Mouse (Mus musculus) right cerebral cortex, adult 18-20 months (tissue): ENCODE measurements around the gene Tead2.

ENCODE experiments used
- DNase-seq: peaks from one replicate; pipeline ENCODE4 v3.0.0; 2022; ENCODE audit warnings: mixed read lengths

The Tead2 gene

DNA sequence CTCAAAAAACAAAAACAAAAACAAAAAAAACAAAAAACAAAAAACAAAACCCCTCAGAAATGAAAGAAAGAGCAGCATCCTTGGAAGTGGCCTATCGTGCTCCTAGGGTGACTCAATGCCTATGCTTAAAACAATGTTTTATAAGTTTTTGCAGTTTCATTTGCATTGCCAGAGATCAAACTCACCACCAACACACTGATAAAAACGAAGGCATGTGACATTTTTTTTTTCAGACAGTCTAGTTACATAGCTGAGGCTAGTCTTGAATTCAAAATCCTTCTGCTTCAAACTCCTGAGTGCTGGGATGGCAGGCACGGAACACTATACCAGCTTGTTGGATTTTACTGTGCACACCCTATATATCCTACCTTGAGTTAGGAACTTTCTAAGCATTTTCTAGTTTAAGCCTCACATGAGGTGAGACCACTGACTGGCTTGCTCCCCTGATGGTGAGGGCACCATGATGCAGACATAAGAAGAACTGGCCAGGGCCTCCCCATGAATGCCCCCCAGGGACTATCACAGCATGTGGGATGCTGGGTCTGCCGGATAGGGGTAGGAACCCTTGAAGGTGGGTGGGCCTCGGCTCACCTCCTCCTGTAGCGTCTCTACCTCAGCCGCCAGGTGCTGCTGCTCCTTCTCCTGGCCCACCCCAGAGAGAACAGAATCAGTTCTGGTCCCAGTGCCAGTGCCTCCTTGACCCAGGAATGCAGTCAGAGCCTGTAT is 22.8 kb upstream of the Tead2 start:
- DNase-seq: no peak

DNA sequence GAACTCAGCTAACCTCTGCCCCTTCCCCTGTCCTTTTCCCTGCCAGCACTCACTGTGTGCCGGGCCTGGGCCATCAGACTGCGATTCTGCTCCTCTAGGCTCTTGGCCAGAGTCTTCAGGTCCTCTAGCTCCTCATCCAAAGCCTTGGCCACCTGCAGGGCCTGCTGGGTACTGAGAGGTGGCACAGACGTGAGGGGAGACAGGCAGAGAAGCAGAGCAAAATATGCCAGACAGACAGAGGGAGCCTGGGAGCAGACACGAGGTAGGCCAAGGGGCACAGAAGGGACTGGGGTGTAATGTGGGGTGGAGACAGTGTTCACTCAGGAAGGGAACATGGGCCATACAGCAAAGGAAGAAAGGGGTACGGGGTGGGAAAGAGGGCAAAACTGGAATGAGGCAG is 22.1 kb upstream of the Tead2 start:
- DNase-seq: no peak

- DNase-seq: no peak
Observed at GRCm38 (mm10) chr7:45193871-45194785, 21.4 kb upstream of the Tead2 start.

DNA sequence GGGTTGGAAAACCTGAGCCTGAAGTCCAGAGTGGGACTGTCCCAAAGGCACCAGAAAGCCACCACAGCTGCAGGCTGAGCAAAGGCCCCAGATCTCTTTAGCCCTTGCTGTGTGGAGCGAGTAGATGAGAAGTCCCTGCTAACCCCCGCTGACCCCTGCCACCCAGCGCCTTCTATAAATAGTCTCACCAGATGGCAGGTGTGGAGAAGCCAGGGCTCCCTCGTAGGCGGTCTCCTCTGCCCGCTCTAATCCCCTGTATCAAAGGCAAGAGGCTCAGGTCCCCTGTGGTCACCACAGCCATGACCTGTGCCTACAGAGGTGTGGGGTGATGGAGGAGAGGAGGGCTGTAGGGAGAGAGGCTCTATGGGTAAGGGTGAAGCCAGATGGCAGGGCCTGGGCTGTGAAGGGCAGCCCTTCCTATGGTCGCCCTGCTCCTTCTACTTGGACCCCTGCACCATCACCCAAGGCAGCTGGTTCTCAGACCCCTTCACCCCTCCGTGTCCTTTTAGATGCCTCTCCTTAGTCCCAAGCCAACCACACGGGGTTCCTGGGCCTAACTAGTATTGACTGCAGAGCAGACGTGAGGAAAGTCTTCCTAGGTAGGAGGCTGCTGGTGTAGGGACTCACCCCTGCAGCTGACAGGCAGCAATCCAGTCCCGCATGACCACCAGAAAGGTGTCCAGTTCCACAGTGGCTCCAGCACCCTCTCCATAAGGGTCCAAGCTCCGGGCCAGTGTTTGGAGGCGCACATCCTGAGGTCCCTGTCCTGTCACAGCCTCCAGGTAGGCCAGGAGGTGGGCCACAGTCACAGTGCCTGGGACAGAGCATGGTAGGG is 20.0 kb upstream of the Tead2 start:
- no peak for DNase-seq

DNA sequence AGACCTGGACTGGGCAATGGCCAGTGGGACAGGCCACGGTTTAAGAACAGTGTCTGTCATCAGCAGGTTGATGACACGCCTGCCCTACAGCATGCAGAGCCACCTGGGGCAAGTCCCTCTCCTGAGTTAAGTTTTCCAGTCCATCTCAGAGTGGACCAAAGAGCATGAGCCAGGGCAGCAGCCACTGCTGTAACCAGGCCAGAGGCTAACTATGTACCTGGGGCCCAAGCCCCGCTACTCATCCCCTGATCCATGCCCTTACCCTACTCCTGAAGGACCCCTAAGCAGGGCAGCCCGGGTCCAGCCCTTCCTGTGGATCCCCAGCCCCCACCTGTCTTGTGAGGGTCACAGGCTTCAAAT is 19.4 kb upstream of the Tead2 start:
- DNase-seq: no peak

DNA sequence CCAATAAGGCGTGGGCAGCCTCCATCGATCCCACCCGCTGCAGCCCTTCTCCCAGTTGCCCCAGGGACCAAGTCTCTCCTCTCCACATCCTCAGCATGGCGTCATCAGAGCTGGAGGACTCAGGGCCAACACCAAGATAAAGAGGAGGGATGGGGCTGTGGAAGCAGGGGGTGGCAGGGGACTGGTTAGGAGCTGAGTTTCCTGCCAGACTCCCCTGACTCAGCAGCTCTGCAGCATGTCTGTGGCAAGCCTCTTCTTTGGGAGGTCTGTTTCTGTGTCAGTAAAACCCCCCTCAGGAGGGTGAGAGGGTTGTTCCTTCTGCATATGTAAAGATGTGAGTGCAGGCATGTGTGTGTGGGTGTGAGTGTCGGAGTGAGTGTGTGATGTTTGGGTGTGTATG is 18.6 kb upstream of the Tead2 start:
- peak; percentile 59 for DNase-seq

DNA sequence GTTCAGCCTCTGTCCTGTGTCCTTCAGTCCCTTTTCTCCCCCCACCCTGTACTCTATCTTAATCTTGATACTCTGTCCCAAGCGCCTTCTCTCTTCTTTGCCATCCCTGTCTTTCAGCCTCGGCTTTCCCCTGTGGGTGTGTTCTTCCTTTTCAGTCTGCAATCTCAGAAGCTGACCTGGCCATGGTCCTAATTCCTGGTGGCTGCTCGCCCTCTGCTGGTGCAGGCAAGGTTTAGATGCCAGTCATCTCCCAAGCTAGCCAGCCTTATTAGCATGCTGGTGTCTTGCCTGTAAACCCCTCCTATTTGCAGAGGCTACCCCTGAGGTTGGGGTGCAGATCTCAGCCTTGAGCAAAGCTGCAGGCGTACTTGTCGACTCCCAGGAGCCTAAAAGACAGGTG is 17.1 kb upstream of the Tead2 start:
- DNase-seq: peak; percentile 78

DNA sequence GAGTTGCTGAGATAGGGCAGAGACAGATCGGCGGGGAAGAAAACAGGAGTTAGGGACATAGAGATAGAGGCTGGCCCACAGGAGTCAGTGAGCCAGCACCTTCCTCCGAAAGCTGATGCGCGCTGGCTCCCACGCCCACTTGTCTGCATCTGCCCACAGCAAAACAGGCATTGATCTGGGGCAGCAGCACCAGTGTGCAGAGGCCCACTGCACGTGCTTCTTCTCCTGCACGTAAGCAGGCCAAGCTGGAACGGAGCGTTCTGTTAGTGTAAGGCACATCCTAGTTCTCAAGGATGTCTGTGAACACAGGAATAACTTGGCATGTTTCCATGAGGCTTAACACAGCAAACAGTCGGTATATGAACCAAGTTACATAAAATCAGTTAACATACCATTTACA is 16.6 kb upstream of the Tead2 start:
- peak; percentile 78 for DNase-seq

GRCm38 (mm10) chr7:45202654-45203053 is 12.9 kb upstream of the Tead2 start:
- DNase-seq: peak; percentile 34

DNA sequence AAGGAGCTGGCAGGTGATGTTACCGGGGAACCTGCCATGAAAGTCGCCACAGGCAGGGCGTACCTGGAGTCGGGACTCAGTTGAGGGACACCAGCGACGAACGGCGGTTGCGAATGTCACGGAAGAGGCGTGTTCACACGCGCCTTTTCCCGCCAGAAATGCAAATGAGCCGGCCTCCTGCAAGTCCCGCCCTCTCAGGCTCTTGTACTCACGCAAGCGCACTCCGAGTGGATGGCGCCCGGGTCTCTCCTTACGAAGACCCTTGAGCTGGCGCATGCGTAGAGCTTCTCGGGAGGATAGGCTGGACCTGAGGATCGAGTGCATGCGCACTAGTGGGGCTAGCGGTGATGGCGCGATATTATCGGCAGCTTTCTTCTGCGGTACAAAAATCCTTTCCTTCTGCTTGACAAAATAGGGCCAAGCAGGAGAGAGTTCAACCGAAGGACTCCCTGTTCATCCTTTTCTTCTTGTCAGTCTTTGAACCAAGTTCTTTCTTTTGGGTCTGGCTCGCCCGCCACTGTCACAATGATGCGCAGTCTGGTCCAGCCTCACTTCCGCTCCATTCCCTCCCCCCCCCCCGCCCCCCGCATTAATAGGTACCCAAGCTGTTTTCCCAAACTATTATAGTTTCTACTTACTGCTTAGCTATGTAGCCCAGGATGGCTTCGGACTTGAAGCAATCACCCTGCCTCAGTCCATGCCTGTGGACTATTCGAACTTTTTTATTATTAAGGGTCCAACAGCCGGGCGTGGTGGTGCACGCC is 11.0 kb upstream of the Tead2 start, which contains the start of gene Ccdc155:
TSS of gene Ccdc155 (minus strand) at position 513 of the 764 bp plus-strand sequence.
- peak; percentile 94 for DNase-seq

DNA sequence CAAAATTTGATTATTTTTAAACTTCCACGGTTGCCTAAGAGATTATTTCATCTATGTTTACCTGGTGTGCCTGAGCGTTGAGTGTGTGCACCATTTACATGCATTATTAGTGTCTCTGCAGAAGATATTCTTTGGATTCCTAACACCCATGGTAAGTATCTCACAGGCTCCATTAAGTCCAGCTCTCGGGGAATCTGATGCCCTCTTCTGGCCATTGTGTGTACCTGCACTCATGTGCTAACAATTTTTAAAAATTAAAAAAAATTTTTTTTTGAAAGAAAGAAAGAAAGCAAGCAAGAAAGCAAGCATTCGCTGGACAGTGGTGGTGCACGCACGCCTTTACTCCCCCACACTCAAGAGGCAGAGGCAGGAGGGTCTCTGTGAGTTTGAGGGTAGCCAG is 7.3 kb upstream of the Tead2 start:
- DNase-seq: no peak

DNA sequence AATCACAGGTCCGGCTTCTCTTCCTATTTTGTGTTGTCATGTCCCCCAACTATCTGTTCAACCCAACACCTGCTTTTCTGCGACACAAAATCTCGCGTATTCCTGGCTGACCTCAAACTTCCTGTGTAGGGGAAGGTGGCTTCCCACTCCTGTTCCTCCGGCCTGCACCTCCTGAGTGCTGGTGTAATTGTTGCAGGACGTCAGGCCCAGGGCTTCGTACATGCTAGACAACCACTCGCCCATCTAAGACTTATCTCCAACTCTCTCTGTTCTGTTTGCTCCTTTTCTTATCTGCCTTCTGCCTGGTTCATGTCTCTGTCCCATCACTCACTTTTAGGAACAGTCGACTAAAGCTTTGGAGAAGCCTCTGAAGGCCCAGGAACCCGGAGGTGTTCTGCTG is 4.5 kb upstream of the Tead2 start:
- no peak for DNase-seq

DNA sequence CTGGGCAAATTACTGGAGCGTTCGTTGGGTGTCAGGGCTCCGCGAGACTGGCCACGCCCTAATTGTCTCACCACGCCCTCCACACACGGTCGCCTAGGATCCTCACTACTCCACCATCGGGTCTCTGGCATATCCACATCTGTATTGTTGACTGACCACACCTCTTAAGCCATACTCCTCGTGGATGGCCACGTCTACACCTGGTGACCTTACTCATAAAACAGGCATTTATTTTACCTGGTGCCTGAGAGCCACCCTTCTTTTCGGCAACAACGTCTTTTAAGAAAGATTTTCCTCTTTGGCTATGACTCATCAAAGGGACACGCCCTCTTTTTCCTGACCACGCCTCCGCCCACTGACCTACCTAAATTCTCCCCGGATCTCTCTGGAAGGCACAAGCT is 3.7 kb upstream of the Tead2 start, which contains the start of gene Dkkl1:
TSS of gene Dkkl1 (minus strand) at position 297 of the 401 bp plus-strand sequence.
- no peak for DNase-seq

DNA sequence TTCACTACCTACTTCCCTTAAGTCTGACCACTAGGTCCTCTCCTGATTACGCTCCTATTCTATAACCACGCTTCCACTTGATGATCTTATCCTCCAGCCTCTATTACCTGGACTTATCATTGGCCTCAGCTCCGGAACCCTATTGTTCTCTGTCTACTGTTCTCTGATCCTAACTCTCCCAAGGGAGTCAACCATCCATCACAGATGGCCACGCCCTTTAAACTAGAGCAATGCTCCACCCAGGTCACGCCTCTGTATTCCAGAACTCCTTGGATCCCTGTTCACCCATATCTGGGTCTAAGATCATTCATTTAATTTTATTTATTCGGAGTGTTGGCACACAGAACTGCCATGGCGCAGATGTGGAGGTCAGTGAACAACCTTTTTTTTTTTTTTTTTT is 3.2 kb upstream of the Tead2 start:
- no peak for DNase-seq

DNA sequence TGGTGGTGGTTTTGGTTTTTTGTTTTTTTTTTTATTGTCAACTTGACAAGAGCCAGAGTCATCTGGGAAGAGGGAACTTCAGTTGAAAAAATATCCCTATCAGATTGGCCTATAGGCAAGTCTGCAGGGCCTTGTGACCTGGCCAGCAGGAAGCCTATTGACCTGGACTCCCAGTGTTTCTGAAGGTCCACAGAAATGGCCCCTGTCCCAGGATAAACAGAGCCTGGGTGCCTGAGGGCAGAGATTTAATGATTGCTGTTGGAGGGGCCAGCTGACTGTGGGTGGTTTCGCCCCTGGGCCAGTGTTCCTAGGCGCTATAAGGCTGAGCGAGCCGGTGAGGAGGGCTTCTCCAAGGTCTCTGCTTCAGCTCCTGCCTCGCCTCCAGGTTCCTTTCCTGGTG is 1.8 kb upstream of the Tead2 start:
- no peak for DNase-seq

DNA sequence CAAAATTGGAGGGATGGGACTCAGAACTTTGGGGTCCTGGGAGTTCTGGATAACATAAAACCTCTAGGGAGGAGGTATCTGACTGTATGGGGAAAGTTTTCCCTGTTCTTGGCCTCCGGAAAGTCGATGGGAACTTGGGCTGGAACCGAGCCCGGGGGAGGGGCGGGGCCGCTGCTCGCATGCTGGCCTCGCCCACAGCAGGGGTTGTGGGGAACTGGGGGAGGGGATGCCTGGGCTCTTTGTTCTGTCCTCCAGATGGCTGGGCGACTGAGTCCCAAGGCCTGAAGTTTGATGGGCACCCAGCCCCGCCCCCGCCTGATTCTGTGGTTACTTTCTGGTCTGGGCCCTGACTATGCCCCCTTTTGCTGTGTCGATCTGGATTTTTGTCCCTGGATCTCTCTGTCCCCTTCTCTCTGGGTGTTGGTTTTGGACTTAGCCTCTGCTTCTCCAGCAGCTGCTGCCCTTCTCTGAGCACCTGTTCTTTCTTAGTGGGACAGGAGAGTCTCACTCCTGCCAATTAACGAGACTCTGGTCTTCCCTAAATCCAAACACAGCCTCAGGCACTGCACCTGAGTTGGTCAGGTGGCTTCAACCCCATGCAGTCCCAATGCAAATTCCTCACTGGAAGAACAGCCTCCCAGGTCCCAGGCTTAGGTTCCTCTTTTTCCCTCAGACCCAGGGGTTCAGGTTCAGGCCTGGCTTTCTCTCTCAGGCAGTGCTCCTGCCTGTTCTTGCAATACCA is 1.1 kb downstream of the Tead2 start:
- no peak for DNase-seq

- DNase-seq: no peak
Observed at GRCm38 (mm10) chr7:45221680-45222079, 6.1 kb downstream of the Tead2 start.

DNA sequence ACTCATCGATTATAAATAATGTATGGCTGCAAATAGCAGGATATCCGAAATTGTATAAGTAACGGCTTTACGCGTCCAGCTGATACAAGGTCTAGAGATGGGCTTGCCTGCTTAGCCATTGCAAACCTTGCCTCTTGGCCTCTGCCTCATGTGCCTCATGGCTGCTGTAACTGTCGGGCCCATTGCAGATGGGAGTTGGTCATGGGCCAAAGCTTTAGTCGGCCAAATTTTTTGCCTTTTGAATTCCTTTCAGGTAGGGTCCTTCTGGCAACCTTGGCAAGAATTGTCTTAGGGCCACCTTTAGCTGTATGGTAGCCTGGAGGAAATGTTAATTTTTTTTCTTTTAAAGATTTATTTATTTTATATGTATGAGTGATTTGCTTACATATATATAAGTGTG is 9.3 kb downstream of the Tead2 start:
- DNase-seq: no peak

GRCm38 (mm10) chr7:45226421-45226820 is 10.9 kb downstream of the Tead2 start:
- no peak for DNase-seq

DNA sequence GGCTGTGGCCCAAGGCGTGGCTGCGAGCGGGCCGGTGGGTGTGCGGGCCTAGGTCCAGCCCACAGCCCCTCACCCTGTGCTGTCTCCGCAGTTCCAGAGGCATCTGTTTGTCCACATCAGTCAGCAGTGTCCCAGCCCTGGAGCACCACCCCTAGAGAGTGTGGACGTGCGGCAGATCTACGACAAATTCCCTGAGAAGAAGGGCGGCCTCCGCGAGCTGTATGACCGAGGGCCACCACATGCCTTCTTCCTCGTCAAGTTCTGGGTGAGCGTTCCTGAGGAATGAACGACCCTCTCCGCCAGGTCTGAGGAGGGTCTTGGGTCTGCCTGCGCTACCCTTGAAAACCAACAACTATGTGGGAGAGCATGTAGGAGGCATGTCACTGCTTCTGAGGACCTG is 13.0 kb downstream of the Tead2 start:
- no peak for DNase-seq

DNA sequence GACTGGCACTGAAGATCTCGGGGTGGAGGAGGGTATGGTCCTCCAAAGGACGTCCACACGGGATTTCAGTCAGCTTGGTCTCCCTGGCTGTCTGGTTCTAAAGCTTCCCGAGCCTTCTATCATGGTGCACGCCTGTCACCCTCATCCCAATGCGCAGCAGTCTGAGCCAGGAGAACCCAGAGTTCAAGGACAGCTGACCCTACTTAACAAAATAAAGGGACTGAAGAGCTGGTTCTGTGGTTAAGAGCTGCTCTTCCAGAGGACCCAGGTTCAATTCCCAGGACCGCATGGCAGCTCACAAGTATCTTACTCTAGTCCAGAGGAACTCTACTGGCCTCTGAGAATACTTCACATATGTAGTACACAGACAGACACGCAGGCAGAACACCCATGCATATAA is 13.5 kb downstream of the Tead2 start:
- no peak for DNase-seq
